Mouse (Mus musculus) neural tube, embryonic 14.5 days (tissue): ENCODE measurements around the gene U90926. TPM values are rescaled to one million over a fixed set of nuclear protein-coding genes. Genes with fewer than 3 reads are reported as not detected.

Source experiments
- ATAC-seq: fragments of 200-750 bp; cut with Nextera tagmentation; 2 replicates; pipeline ENCODE4 v1.8.0; 2017; ENCODE audit warnings: low read depth, mild to moderate bottlenecking, moderate TSS enrichment, moderate library complexity
- H3K27ac ChIP-seq: fragments of 300-500 bp; sonication (generic); 2 replicates; pipeline ENCODE4 v1.5.1; 2014; ENCODE audit warnings: low read depth, mild to moderate bottlenecking, control low read depth, low read length, moderate library complexity, mixed read lengths
- H3K27me3 ChIP-seq: fragments of 300-500 bp; sonication (generic); 2 replicates; pipeline ENCODE4 v1.6.1; 2014; ENCODE audit warnings: low read length; ENCODE audit not compliant: control insufficient read depth, insufficient read depth
- H3K36me3 ChIP-seq: fragments of 300-500 bp; sonication (generic); 2 replicates; pipeline ENCODE4 v1.6.1; 2014; ENCODE audit warnings: low read length, mixed read lengths; ENCODE audit not compliant: control insufficient read depth, insufficient read depth
- H3K4me1 ChIP-seq: fragments of 300-500 bp; sonication (generic); 2 replicates; pipeline ENCODE4 v1.6.1; 2014; ENCODE audit warnings: low read length; ENCODE audit not compliant: control insufficient read depth, insufficient read depth
- H3K4me2 ChIP-seq: fragments of 300-500 bp; sonication (generic); 2 replicates; pipeline ENCODE4 v1.6.1; 2014; ENCODE audit warnings: mild to moderate bottlenecking, low read depth, low read length, control low read depth
- H3K4me3 ChIP-seq: fragments of 300-500 bp; sonication (generic); 2 replicates; pipeline ENCODE4 v1.5.1; 2014; ENCODE audit warnings: low read depth, low read length, control low read depth, mixed read lengths
- H3K9ac ChIP-seq: fragments of 300-500 bp; sonication (generic); replicated peaks from 2 replicates; pipeline ENCODE4 v1.6.1; 2014; ENCODE audit warnings: low read depth, mild to moderate bottlenecking, control low read depth, low read length, mixed read lengths
- H3K9me3 ChIP-seq: fragments of 300-500 bp; sonication (generic); 2 replicates; pipeline ENCODE4 v1.6.1; 2016; ENCODE audit warnings: low read length; ENCODE audit not compliant: control insufficient read depth
- WGBS: fragments of 180-500 bp; shearing (Covaris S2); extraction: QIAGEN DNeasy Blood & Tissue Kit; methylation state at CpG from one replicate; pipeline ENCODE4 v1.1.7; 2014; 5-methylcytosine and 5-hydroxymethylcytosine counted together
- polyA plus RNA-seq: library from polyadenylated mRNA; unstranded; fragments of >200 nt; fragmentation: Nextera tagmentation; extraction: Ambion mirVana; gene quantifications from 2 replicates; pipeline ENCODE4 v1.2.1, GENCODE M21; 2014

The U90926 gene
- polyA plus RNA-seq, 1 experiment from 2014 or later: not detected

GRCm38 (mm10) chr5:92244900-92245299 is 29.7 kb upstream of the U90926 start:
- no peaks in the 10 kb centered on the region for H3K9me3 ChIP-seq
- no peak overlapping the region for H3K9ac ChIP-seq
- H3K4me1 ChIP-seq: no peaks in the 10 kb centered on the region
- ATAC-seq: no peak
- H3K4me2 ChIP-seq: no peak overlapping the region
- no peak overlapping the region for H3K27ac ChIP-seq
- H3K36me3 ChIP-seq: no peaks in the 10 kb centered on the region
- 94% methylated on average over 2 of the region's 2 CpGs for WGBS
- no peak overlapping the region for H3K4me3 ChIP-seq
- H3K27me3 ChIP-seq: no peaks in the 10 kb centered on the region

DNA sequence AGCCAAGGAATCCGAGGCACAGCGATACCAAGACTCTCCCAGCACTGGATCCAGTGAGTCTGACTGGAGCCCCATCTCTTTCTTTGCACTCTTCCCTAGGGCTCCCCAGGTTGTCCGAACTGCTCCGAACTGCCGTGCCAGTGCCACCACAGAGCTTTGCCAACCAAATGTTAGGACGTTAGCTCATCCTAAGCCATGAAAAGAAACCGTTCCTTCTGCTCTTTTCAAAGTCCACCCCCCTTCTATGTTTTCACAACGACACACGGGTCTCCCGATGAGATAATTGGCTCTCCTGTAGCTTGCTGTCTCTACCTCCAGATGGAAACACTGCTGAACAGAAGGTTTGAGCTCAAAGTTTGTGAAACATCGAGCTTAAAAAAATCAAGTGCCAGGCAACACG is 25.6 kb upstream of the U90926 start:
- Histone ChIP-seq H3K27me3 (no peaks in the 10 kb centered on the region), H3K36me3 (no peaks in the 10 kb centered on the region), H3K4me1 (no peaks in the 10 kb centered on the region), H3K9me3 (no peaks in the 10 kb centered on the region), H3K27ac (no peak overlapping the region), H3K4me2 (no peak overlapping the region), H3K9ac (no peak overlapping the region), H3K4me3 (no peak overlapping the region)
- ATAC-seq: no peak
- 85% methylated on average over 12 of the region's 12 CpGs for whole genome bisulfite sequencing

GRCm38 (mm10) chr5:92239333-92240232 is 24.4 kb upstream of the U90926 start:
- 0 out of 2 replicates have a peak overlapping the region, but pooled peaks have one; percentile 7 for H3K9ac ChIP-seq
- peak; percentile 84 for ATAC-seq
- H3K4me3 ChIP-seq: no peak overlapping the region
- 50% methylated on average over 29 of the region's 29 CpGs for WGBS
- no peaks in the 10 kb centered on the region for H3K9me3 ChIP-seq
- H3K27me3 ChIP-seq: no peaks in the 10 kb centered on the region
- no peak overlapping the region for H3K4me2 ChIP-seq
- no peaks in the 10 kb centered on the region for H3K4me1 ChIP-seq
- no peaks in the 10 kb centered on the region for H3K36me3 ChIP-seq
- H3K27ac ChIP-seq: no peak overlapping the region

- no peaks in the 10 kb centered on the region for H3K36me3 ChIP-seq
- H3K4me2 ChIP-seq: no peak overlapping the region
Observed at GRCm38 (mm10) chr5:92234939-92235557, 19.8 kb upstream of the U90926 start.

GRCm38 (mm10) chr5:92233366-92233765 is 18.2 kb upstream of the U90926 start:
- ATAC-seq: no peak
- 89% methylated on average over 4 of the region's 4 CpGs for WGBS
- Histone ChIP-seq H3K9me3 (no peaks in the 10 kb centered on the region), H3K4me3 (no peak overlapping the region), H3K36me3 (no peaks in the 10 kb centered on the region), H3K4me1 (no peaks in the 10 kb centered on the region), H3K9ac (no peak overlapping the region), H3K4me2 (no peak overlapping the region), H3K27ac (no peak overlapping the region), H3K27me3 (no peaks in the 10 kb centered on the region)

More at GRCm38 (mm10) chr5:92234939-92235557, 19.8 kb upstream of the U90926 start:
- Histone ChIP-seq H3K9ac (no peak overlapping the region), H3K9me3 (no peaks in the 10 kb centered on the region), H3K27ac (no peak overlapping the region), H3K27me3 (no peaks in the 10 kb centered on the region), H3K4me3 (no peak overlapping the region), H3K4me1 (no peaks in the 10 kb centered on the region)
- no peak for ATAC-seq
- 76% methylated on average over 5 of the region's 5 CpGs for WGBS

DNA sequence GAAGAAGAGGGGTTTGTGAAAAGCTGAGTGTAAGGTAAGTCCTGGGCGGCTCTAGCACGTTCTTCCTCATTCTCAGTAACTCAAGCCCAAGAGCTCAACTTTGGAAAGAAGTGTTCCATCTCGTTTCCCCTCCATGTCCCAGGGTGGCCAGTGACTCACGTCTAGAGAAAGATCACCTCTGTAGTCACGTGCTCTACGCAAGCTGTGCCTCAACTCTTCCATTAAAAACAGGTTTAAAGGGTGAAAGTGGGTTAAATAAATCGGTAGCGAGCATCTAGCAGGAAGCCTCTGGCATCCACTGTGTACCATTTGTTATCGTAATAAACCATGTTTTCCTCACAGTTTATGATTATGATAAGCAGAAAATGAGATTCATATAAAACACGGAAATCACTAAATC is 16.6 kb upstream of the U90926 start:
- ATAC-seq: no peak
- Histone ChIP-seq H3K4me3 (no peak overlapping the region), H3K9ac (no peak overlapping the region), H3K27ac (no peak overlapping the region), H3K9me3 (no peaks in the 10 kb centered on the region), H3K36me3 (no peaks in the 10 kb centered on the region), H3K4me1 (no peaks in the 10 kb centered on the region), H3K27me3 (no peaks in the 10 kb centered on the region), H3K4me2 (no peak overlapping the region)
- 86% methylated on average over 10 of the region's 10 CpGs for WGBS

- WGBS: 89% methylated on average over 11 of the region's 11 CpGs
- ATAC-seq: no peak
- H3K36me3 ChIP-seq: no peaks in the 10 kb centered on the region
Observed at GRCm38 (mm10) chr5:92230306-92230705, 15.1 kb upstream of the U90926 start.

DNA sequence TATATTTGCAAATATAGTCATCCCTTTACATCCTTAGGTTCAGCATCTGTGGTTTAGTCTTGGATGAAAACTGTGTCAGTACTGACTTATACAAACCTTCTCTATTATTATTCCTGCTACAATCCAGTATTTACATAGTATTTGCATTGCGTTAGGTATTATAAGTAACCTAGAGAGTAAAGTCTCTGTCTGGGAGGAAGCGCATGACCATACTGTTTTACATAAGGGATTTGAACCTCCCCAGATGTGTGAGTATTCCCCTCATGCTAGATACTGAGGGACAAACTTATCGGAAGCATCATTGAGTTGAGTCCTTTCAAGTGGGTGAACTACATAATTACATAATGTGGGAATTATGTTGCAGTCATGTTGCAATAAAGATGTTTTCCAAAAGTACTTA is 14.3 kb upstream of the U90926 start:
- Histone ChIP-seq H3K36me3 (no peaks in the 10 kb centered on the region), H3K27ac (no peak overlapping the region), H3K27me3 (no peaks in the 10 kb centered on the region), H3K9ac (no peak overlapping the region), H3K4me2 (no peak overlapping the region), H3K9me3 (no peaks in the 10 kb centered on the region), H3K4me3 (no peak overlapping the region), H3K4me1 (no peaks in the 10 kb centered on the region)
- 94% methylated on average over 3 of the region's 3 CpGs for WGBS
- no peak for ATAC-seq

More at GRCm38 (mm10) chr5:92230306-92230705, 15.1 kb upstream of the U90926 start:
- no peak overlapping the region for H3K4me2 ChIP-seq
- H3K27me3 ChIP-seq: no peaks in the 10 kb centered on the region
- H3K27ac ChIP-seq: no peak overlapping the region
- H3K9me3 ChIP-seq: no peaks in the 10 kb centered on the region
- H3K9ac ChIP-seq: no peak overlapping the region
- no peak overlapping the region for H3K4me3 ChIP-seq
- H3K4me1 ChIP-seq: no peaks in the 10 kb centered on the region

GRCm38 (mm10) chr5:92228776-92229175 is 13.6 kb upstream of the U90926 start:
- Histone ChIP-seq H3K9ac (no peak overlapping the region), H3K27ac (no peak overlapping the region), H3K27me3 (no peaks in the 10 kb centered on the region), H3K36me3 (no peaks in the 10 kb centered on the region), H3K9me3 (no peaks in the 10 kb centered on the region), H3K4me1 (no peaks in the 10 kb centered on the region), H3K4me3 (no peak overlapping the region), H3K4me2 (no peak overlapping the region)
- WGBS: 48% methylated on average over 10 of the region's 10 CpGs
- ATAC-seq: no peak
